Mouse (Mus musculus) embryonic facial prominence, embryonic 15.5 days (tissue): Measurements from ENCODE around the gene Pcyt1a. TPM values are rescaled to one million over a fixed set of nuclear protein-coding genes. Genes with fewer than 3 reads are reported as not detected.

Experiments used
- ATAC-seq: fragments of 200-750 bp; cut with Nextera tagmentation; 2 replicates; pipeline ENCODE4 v1.8.0; 2017; ENCODE audit warnings: low read depth, moderate TSS enrichment; ENCODE audit not compliant: insufficient number of reproducible peaks, low FRiP score, low TSS enrichment
- H3K27ac ChIP-seq: fragments of 300-500 bp; sonication (generic); replicated peaks from 2 replicates; pipeline ENCODE4 v1.5.1; 2015; ENCODE audit warnings: mild to moderate bottlenecking, inconsistent platforms
- H3K27me3 ChIP-seq: fragments of 300-500 bp; sonication (generic); 2 replicates; pipeline ENCODE4 v1.6.1; 2015; ENCODE audit warnings: inconsistent platforms
- H3K36me3 ChIP-seq: fragments of 300-500 bp; sonication (generic); 2 replicates; pipeline ENCODE4 v1.6.1; 2015; ENCODE audit warnings: mild to moderate bottlenecking, inconsistent platforms
- H3K4me1 ChIP-seq: fragments of 300-500 bp; sonication (generic); 2 replicates; pipeline ENCODE4 v1.6.1; 2015; ENCODE audit warnings: inconsistent platforms
- H3K4me2 ChIP-seq: fragments of 300-500 bp; sonication (generic); replicated peaks from 2 replicates; pipeline ENCODE4 v1.6.1; 2015; ENCODE audit warnings: mild to moderate bottlenecking, inconsistent platforms
- H3K4me3 ChIP-seq: fragments of 300-500 bp; sonication (generic); replicated peaks from 2 replicates; pipeline ENCODE4 v1.5.1; 2015; ENCODE audit warnings: mild to moderate bottlenecking, inconsistent platforms
- H3K9ac ChIP-seq: fragments of 300-500 bp; sonication (generic); 2 replicates; pipeline ENCODE4 v1.6.1; 2015; ENCODE audit warnings: inconsistent platforms
- H3K9me3 ChIP-seq: fragments of 300-500 bp; sonication (generic); replicated peaks from 2 replicates; pipeline ENCODE4 v1.6.1; 2016; ENCODE audit warnings: inconsistent platforms
- WGBS: fragments of 180-500 bp; shearing (Covaris S2); methylation state at CpG from one replicate; pipeline ENCODE4 v1.1.7; 2015; 5-methylcytosine and 5-hydroxymethylcytosine counted together
- polyA plus RNA-seq: library from polyadenylated mRNA; unstranded; fragments of >200 nt; fragmentation: Nextera tagmentation; extraction: Ambion mirVana; gene quantifications from 2 replicates; pipeline ENCODE4 v1.2.1, GENCODE M21; 2015

The Pcyt1a gene
- polyA plus RNA-seq: 39.7 and 41.3 TPM in 2 replicates

DNA sequence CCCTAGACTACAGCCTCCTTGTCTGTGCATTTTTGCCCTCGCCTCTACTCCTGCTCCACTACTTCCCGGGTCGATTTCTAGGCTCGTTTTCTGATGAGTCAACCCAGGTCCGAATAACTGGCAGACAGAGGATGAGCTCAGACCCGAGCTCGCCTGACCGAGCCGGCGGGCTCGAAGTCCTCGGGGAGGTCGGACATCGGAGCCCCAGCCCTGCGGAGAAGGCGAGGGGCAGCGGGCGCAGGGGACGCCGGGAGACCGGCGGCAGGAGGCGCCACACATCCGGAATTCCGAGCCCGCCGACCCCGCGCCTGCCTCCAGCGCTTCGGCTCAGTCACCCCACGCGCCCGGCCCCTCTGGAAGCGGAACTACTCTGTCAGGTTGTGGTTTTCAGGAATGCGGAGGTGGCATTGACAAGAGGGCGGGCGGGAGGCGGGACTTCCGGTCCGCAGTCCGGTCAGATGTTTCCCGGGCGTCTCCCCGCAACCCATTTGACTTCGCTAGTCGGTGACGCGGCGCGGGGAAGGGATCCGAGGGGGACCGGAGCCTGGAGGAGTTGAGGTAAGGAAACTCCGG lies at the start of gene Pcyt1a:
TSS of gene Pcyt1a (plus strand) at position 448 of the 573 bp plus-strand sequence.
- peak; percentile 96 for ATAC-seq
- peak within 1 kb of the TSS; percentile 80 for H3K4me2 ChIP-seq
- H3K4me1 ChIP-seq: peaks cover 14% of the 10 kb centered on the region
- peak within 1 kb of the TSS; percentile 84 for H3K4me3 ChIP-seq
- H3K9me3 ChIP-seq: no peaks in the 10 kb centered on the region
- H3K27me3 ChIP-seq: no peaks in the 10 kb centered on the region
- WGBS: under 1% methylated on average over 54 of the region's 54 CpGs
- H3K36me3 ChIP-seq: no peaks in the 10 kb centered on the region
- H3K27ac ChIP-seq: peak within 1 kb of the TSS; percentile 87
- H3K9ac ChIP-seq: peak within 1 kb of the TSS; percentile 73

DNA sequence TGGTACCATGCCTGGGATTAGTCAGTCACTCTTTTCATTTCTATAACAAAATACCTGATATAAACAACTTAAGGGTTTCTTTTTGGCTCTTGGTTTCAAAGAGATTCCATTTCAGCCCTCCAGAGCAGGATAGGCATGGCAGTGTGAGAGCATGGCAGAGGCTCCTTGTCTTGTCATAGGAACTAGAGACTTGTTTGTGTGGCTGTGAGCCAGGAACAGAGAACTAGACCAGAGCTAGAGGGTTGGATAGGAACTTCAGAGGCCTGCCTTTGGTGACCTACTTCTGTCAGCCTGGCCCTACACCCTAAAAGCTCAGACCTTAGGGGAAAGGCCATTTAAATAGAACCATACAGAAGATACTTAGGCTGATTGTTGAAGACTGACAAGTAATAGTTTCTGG lies 47.8 kb upstream of the Pcyt1a start:
- Histone ChIP-seq H3K27me3 (no peaks in the 10 kb centered on the region), H3K27ac (no peak overlapping the region), H3K9ac (no peak overlapping the region), H3K4me3 (no peak overlapping the region), H3K36me3 (peaks cover 65% of the 10 kb centered on the region), H3K9me3 (no peaks in the 10 kb centered on the region), H3K4me2 (no peak overlapping the region), H3K4me1 (no peaks in the 10 kb centered on the region)
- no peak for ATAC-seq

- Histone ChIP-seq H3K27ac (no peak overlapping the region), H3K9me3 (no peaks in the 10 kb centered on the region), H3K36me3 (peaks cover 54% of the 10 kb centered on the region), H3K9ac (no peak overlapping the region), H3K4me3 (no peak overlapping the region), H3K4me2 (no peak overlapping the region), H3K27me3 (no peaks in the 10 kb centered on the region), H3K4me1 (no peaks in the 10 kb centered on the region)
- WGBS: 90% methylated on average over 2 of the region's 2 CpGs
- no peak for ATAC-seq
These were observed 45.8 kb upstream of the Pcyt1a start for GRCm38 (mm10) chr16:32384885-32385284.

DNA sequence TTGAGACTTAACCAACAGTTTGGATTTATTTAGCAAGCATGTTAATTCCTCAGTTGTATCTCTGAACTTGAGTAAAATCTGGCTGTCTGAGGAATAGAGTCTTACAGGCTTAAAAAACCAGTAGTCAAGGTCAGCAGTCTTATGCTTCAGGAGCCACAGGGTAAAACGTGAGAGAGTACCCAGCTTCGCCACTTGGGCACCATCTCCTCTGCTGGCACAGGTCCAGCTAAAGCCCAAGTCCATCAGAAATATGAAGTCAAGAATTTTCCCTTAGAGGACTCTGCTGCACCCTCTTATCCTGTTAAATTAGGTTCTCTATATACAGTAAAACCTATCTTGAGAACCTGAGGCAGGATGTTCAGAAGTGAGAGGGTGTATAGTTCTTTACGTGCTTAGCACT lies 43.9 kb upstream of the Pcyt1a start:
- 80% methylated on average over 3 of the region's 3 CpGs for WGBS
- no peak for ATAC-seq

DNA sequence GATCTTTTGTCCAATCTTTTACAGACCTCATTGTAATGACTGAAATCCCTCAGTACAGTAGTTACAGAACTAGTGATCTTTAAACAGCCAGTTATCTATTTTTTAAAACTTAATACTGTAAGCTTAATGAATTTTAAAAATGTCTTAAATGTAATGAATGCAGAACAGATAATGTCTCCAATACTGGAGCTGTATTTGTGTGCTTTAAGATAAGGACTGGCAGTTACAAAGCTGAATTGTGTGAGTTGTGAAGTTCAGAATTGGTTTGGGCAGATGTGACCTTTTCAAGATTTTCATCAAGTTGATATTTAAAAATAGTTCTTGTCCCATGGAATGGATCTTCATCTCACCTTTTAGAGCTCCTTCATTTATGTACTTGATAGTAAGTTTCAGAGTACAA lies 41.7 kb upstream of the Pcyt1a start:
- Histone ChIP-seq H3K36me3 (peaks cover 36% of the 10 kb centered on the region), H3K4me2 (no peak overlapping the region), H3K9me3 (no peaks in the 10 kb centered on the region), H3K27me3 (no peaks in the 10 kb centered on the region), H3K27ac (no peak overlapping the region), H3K9ac (no peak overlapping the region), H3K4me3 (no peak overlapping the region), H3K4me1 (no peaks in the 10 kb centered on the region)
- no peak for ATAC-seq

More for the DNA sequence above, 43.9 kb upstream of the Pcyt1a start:
- H3K4me3 ChIP-seq: no peak overlapping the region
- H3K9ac ChIP-seq: no peak overlapping the region
- no peak overlapping the region for H3K4me2 ChIP-seq
- H3K4me1 ChIP-seq: no peaks in the 10 kb centered on the region
- no peaks in the 10 kb centered on the region for H3K27me3 ChIP-seq
- peaks cover 46% of the 10 kb centered on the region for H3K36me3 ChIP-seq
- H3K9me3 ChIP-seq: no peaks in the 10 kb centered on the region
- H3K27ac ChIP-seq: no peak overlapping the region

DNA sequence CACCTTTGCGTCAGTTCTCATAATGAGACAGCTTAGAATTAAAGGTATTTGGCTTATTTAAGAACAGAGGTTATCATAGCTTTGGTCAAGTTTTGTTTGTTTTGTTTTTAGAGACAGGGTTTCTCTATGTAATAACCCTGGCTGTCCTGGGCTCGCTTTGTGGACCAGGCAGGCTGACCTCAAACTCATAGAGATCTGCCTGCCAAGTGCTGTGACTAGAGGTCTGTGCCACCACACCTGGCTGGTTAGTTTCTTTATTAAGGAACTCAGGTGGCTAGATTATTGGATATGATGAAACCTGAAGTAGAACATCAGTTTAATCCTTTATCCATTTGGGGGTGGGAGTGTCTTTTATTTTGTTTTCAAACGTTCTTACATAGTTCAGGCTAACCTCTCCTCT lies 40.9 kb upstream of the Pcyt1a start:
- no peak overlapping the region for H3K4me2 ChIP-seq
- no peaks in the 10 kb centered on the region for H3K4me1 ChIP-seq
- H3K9me3 ChIP-seq: no peaks in the 10 kb centered on the region
- WGBS: 84% methylated on average over 3 of the region's 3 CpGs
- H3K36me3 ChIP-seq: peaks cover 32% of the 10 kb centered on the region
- H3K9ac ChIP-seq: no peak overlapping the region
- no peak for ATAC-seq
- no peak overlapping the region for H3K27ac ChIP-seq
- no peaks in the 10 kb centered on the region for H3K27me3 ChIP-seq
- H3K4me3 ChIP-seq: no peak overlapping the region

DNA sequence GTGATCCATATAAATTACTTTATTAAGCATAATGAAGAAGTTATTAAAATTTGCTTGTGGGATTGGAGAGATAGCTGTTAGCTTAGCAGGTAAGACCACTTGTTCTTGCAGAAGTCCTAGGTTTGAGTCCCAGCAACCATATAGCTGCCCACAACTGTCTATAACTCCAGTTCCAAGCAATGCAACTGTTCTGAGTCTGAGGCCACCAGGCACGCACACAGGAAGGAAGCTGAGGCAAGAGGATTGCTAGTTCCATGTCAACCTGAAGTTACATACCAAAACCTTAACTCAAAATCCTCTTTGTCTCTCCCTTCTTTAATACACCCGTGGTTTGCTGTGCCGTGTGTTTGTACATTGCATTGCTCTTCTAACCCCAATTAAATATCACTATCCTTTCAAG lies 39.8 kb upstream of the Pcyt1a start:
- Histone ChIP-seq H3K27me3 (no peaks in the 10 kb centered on the region), H3K9me3 (no peaks in the 10 kb centered on the region), H3K36me3 (peaks cover 23% of the 10 kb centered on the region), H3K4me2 (no peak overlapping the region), H3K4me1 (0 out of 2 replicates have a peak, but pooled peaks cover under 1% of the 10 kb centered on the region), H3K27ac (no peak overlapping the region), H3K4me3 (no peak overlapping the region), H3K9ac (no peak overlapping the region)
- ATAC-seq: no peak
- 96% methylated on average over 3 of the region's 3 CpGs for WGBS

GRCm38 (mm10) chr16:32395679-32396540 lies 34.8 kb upstream of the Pcyt1a start:
- Histone ChIP-seq H3K9me3 (no peaks in the 10 kb centered on the region), H3K27ac (peak overlapping the region; percentile 23; the same call in 1 of the 2 replicates), H3K4me1 (peaks cover 8% of the 10 kb centered on the region; the same call in 1 of the 2 replicates), H3K36me3 (peaks cover 11% of the 10 kb centered on the region), H3K4me3 (no peak overlapping the region), H3K9ac (no peak overlapping the region), H3K27me3 (no peaks in the 10 kb centered on the region), H3K4me2 (no peak overlapping the region)
- ATAC-seq: no peak
- WGBS: 57% methylated on average over 6 of the region's 6 CpGs

- Histone ChIP-seq H3K9ac (no peak overlapping the region), H3K36me3 (peaks cover 9% of the 10 kb centered on the region), H3K9me3 (no peaks in the 10 kb centered on the region), H3K27me3 (no peaks in the 10 kb centered on the region), H3K4me2 (no peak overlapping the region), H3K4me1 (peaks cover 8% of the 10 kb centered on the region; the same call in 1 of the 2 replicates), H3K27ac (no peak overlapping the region; the same call in 1 of the 2 replicates), H3K4me3 (no peak overlapping the region)
- no peak for ATAC-seq
- 52% methylated on average over 3 of the region's 3 CpGs for WGBS
These were observed 34.2 kb upstream of the Pcyt1a start for GRCm38 (mm10) chr16:32396541-32396835.

GRCm38 (mm10) chr16:32398206-32398605 lies 32.5 kb upstream of the Pcyt1a start:
- no peaks in the 10 kb centered on the region for H3K27me3 ChIP-seq
- no peak overlapping the region for H3K9ac ChIP-seq
- no peak overlapping the region for H3K4me2 ChIP-seq
- peaks cover 8% of the 10 kb centered on the region; the same call in 1 of the 2 replicates for H3K4me1 ChIP-seq
- no peak overlapping the region for H3K27ac ChIP-seq
- H3K36me3 ChIP-seq: peaks cover 5% of the 10 kb centered on the region; the same call in 1 of the 2 replicates
- ATAC-seq: no peak
- WGBS: 62% methylated on average over 3 of the region's 3 CpGs
- H3K4me3 ChIP-seq: no peak overlapping the region
- H3K9me3 ChIP-seq: no peaks in the 10 kb centered on the region

GRCm38 (mm10) chr16:32400267-32400666 lies 30.5 kb upstream of the Pcyt1a start, which contains the start of gene Tm4sf19:
Gene Tm4sf19, plus strand, starts transcription at chr16:32400506.
- Histone ChIP-seq H3K27ac (no peak within 1 kb of the TSS), H3K9me3 (no peaks in the 10 kb centered on the region), H3K27me3 (no peaks in the 10 kb centered on the region), H3K36me3 (no peaks in the 10 kb centered on the region), H3K4me1 (peaks cover 8% of the 10 kb centered on the region; the same call in 1 of the 2 replicates), H3K4me3 (no peak within 1 kb of the TSS), H3K9ac (no peak within 1 kb of the TSS), H3K4me2 (no peak within 1 kb of the TSS)
- no peak for ATAC-seq
- 84% methylated on average over 7 of the region's 7 CpGs for WGBS
